Mouse (Mus musculus) kidney, adult 18-20 months (tissue): Measurements from ENCODE around the gene Garem2.
A peak's percentile ranks its signal among the peaks of the same experiment; 100 is the strongest.

Experiments
- DNase-seq: peaks from one replicate; pipeline ENCODE4 v3.0.0; 2021

The Garem2 gene

GRCm38 (mm10) chr5:30154474-30155394 lies 49.8 kb downstream of the Garem2 start, which contains the start of the genes Hadha and Hadhb:
Gene Hadha (minus strand): TSS chr5:30155162.
Gene Hadhb (plus strand): TSS chr5:30155248.
- peak; percentile 97 for DNase-seq

GRCm38 (mm10) chr5:30155395-30155792 lies 50.4 kb downstream of the Garem2 start:
- no peak for DNase-seq

GRCm38 (mm10) chr5:30155821-30156629 lies 51.1 kb downstream of the Garem2 start:
- DNase-seq = no peak

DNA sequence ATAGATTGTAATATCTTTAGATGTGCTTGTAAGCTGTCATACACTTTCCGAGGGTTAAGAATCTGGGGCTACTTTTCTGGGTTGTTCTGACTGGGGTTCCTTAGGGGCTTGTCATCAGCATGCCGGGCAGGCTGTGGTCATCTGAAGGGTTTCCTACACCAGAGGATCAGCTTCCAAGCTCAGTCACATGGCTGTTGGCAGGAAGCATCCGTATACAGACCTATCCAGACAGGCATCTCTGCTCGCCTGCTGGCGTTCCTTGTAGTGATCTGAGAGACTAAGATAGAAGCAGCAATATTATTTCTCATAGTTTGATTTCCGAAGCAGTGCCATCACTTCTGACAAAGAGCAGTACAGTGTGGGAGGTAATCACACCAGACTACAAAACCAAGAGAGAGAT lies 54.6 kb downstream of the Garem2 start:
- DNase-seq = no peak

- no peak for DNase-seq
These were observed 56.9 kb downstream of the Garem2 start for GRCm38 (mm10) chr5:30161836-30162235.

DNA sequence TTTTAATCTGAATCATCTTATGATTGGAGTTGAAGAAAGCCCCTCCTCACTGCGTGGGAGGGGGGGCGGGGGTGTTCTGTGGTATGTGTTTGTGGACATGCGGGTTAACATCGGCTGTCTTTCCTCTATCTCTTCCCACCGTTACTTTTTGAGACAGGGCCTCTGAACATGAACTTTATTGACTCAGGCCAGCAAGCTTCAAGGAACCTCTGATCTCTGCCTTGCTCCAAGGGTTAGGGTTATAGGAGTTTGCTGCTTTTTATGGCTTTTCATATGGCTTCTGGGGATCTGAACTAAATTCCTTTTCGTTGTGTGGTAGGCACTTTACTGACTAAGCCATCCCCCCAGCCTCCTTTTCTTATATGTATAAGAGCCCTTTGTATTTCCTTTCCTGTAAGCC lies 57.4 kb downstream of the Garem2 start:
- no peak for DNase-seq

DNA sequence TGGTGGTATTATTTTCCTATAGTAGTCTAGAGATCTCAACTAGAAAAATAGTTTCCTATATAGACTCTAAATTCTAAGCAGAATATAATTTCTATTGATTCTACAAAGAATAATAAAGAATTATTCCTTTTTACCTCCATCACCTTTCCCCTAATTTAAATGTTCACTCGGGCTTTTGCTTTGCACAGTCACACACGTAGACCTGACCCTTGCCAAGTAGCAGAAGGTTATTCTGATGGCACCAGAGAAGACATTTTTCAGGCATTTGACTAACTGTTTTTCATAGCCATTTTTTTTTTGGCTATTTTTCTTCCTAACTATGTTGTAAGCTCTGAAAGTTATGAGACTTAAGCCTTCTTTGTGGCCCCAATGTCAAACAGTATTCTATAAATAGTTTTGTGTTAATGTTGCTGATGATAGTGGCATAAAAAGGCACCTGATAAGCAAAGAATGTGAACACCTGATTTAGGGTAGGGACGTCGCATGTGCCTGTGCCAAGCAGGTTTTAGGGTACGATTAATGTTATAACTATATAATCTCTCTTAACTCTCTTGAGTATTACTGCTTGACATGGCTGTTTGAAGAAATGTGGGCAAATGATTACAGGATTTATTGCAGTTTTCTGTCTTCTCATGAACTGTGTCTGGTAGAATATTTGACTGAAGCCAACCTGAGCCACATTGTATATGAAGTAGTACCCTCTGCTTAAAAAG lies 60.4 kb downstream of the Garem2 start:
- DNase-seq = no peak
